In genomic region chr6:22288737-22289460, GRCm38 (mm10) we compare ENCODE assay signal across 8 mouse cellular contexts. TPM values are rescaled to one million over a fixed set of nuclear protein-coding genes. Genes with fewer than 3 reads are reported as not detected.
DNase-seq lines count a peak whose midpoint lies in the region; ATAC-seq lines count a peak whose summit lies in the region.

No protein-coding gene starts in this region.

- peak; percentile 65 to 70 for DNase-seq in cerebellum, postnatal 10 days
- no peak for DNase-seq in cerebellum, adult 11-12 months
- peak; percentile 33 to 41 for DNase-seq in B cell, adult 2 months
- DNase-seq in thymus, postnatal 36 days, result peak; percentile 15 to 19

- H3K27ac ChIP-seq in heart, embryonic 16.5 days (ENCODE audit: low read length), result no peak overlapping the region; the same call in 1 of the 2 replicates
- no peak overlapping the region for H3K27ac ChIP-seq in limb, embryonic 13.5 days
- H3K27ac ChIP-seq in midbrain, embryonic 15.5 days, result no peak overlapping the region

- no peaks in the 10 kb centered on the region for H3K9me3 ChIP-seq in heart, embryonic 16.5 days (replicated peaks; ENCODE audit: control insufficient read depth, low read length)
- no peaks in the 10 kb centered on the region for H3K9me3 ChIP-seq in limb, embryonic 13.5 days
- H3K9me3 ChIP-seq in midbrain, embryonic 15.5 days, result no peaks in the 10 kb centered on the region

- peak overlapping the region; percentile 86 for H3K4me2 ChIP-seq in heart, embryonic 16.5 days (ENCODE audit: low read depth, low read length)
- H3K4me2 ChIP-seq in limb, embryonic 13.5 days (replicated peaks), result peak overlapping the region; percentile 90
- peak overlapping the region; percentile 68 for H3K4me2 ChIP-seq in midbrain, embryonic 15.5 days

- peaks cover 9% of the 10 kb centered on the region for H3K4me1 ChIP-seq in heart, embryonic 16.5 days (ENCODE audit: control insufficient read depth, insufficient read depth, low read length)
- H3K4me1 ChIP-seq in limb, embryonic 13.5 days, result peaks cover 24% of the 10 kb centered on the region
- peaks cover 22% of the 10 kb centered on the region for H3K4me1 ChIP-seq in midbrain, embryonic 15.5 days

- peak; percentile 67 for ATAC-seq in common myeloid progenitor, adult 5-6 weeks (replicated peaks; ENCODE audit: low read depth, poor library complexity, severe bottlenecking)
- peak; percentile 37 for ATAC-seq in heart, embryonic 16.5 days (replicated peaks; ENCODE audit: extremely low read depth, insufficient read depth, low FRiP score)
- ATAC-seq in limb, embryonic 13.5 days (ENCODE audit: low FRiP score, low read depth), result peak; percentile 62
- peak; percentile 89 for ATAC-seq in midbrain, embryonic 15.5 days (replicated peaks)

- peak overlapping the region; percentile 57 for H3K9ac ChIP-seq in heart, embryonic 16.5 days (ENCODE audit: low read length)
- H3K9ac ChIP-seq in limb, embryonic 13.5 days, result peak overlapping the region; percentile 57
- H3K9ac ChIP-seq in midbrain, embryonic 15.5 days, result peak overlapping the region; percentile 28; the same call in 1 of the 2 replicates

- WGBS in heart, embryonic 16.5 days, result under 1% methylated on average over 38 of the region's 38 CpGs
- WGBS in limb, embryonic 13.5 days, result under 1% methylated on average over 38 of the region's 38 CpGs
- WGBS in midbrain, embryonic 15.5 days, result under 1% methylated on average over 38 of the region's 38 CpGs

- H3K4me3 ChIP-seq in heart, embryonic 16.5 days (ENCODE audit: low read length), result peak overlapping the region; percentile 54
- peak overlapping the region; percentile 50 for H3K4me3 ChIP-seq in limb, embryonic 13.5 days
- peak overlapping the region; percentile 39 for H3K4me3 ChIP-seq in midbrain, embryonic 15.5 days

- peaks cover 32% of the 10 kb centered on the region for H3K27me3 ChIP-seq in heart, embryonic 16.5 days (ENCODE audit: control insufficient read depth, insufficient read depth, low read length)
- H3K27me3 ChIP-seq in limb, embryonic 13.5 days, result peaks cover 49% of the 10 kb centered on the region
- peaks cover 41% of the 10 kb centered on the region for H3K27me3 ChIP-seq in midbrain, embryonic 15.5 days (replicated peaks)

- no peaks in the 10 kb centered on the region for H3K36me3 ChIP-seq in heart, embryonic 16.5 days (ENCODE audit: control insufficient read depth, insufficient read depth)
- H3K36me3 ChIP-seq in limb, embryonic 13.5 days, result no peaks in the 10 kb centered on the region
- no peaks in the 10 kb centered on the region for H3K36me3 ChIP-seq in midbrain, embryonic 15.5 days (replicated peaks)

RNA-seq across cellular contexts. Expression of gene Wnt16, which starts 0.9 kb away (rescaled TPM):
- not detected in 2 replicates for total RNA-seq in common myeloid progenitor, adult 5-6 weeks (2017)
- polyA plus RNA-seq in heart, embryonic 16.5 days (2015; fragmentation: Nextera tagmentation; extraction: Ambion mirVana), result 1.2 and 2.3 TPM in 2 replicates
- polyA plus RNA-seq in limb, embryonic 13.5 days (2015; fragmentation: Nextera tagmentation; extraction: Ambion mirVana), result 3.8 and 4.6 TPM in 2 replicates
- 0.77 TPM in 2 replicates for polyA plus RNA-seq in midbrain, embryonic 15.5 days (2015; fragmentation: Nextera tagmentation; extraction: Ambion mirVana)

Comparison
In these comparisons a context has a peak if more than half of its experiments do, and no peak if none do; other contexts are left out.
1. ATAC-seq: peak in every context shown above with its lines; median percentile 89 in midbrain, embryonic 15.5 days; 67 in common myeloid progenitor, adult 5-6 weeks; 62 in limb, embryonic 13.5 days; 37 in heart, embryonic 16.5 days.